Mouse (Mus musculus): ENCODE results near the gene Trappc6a.

DNA sequence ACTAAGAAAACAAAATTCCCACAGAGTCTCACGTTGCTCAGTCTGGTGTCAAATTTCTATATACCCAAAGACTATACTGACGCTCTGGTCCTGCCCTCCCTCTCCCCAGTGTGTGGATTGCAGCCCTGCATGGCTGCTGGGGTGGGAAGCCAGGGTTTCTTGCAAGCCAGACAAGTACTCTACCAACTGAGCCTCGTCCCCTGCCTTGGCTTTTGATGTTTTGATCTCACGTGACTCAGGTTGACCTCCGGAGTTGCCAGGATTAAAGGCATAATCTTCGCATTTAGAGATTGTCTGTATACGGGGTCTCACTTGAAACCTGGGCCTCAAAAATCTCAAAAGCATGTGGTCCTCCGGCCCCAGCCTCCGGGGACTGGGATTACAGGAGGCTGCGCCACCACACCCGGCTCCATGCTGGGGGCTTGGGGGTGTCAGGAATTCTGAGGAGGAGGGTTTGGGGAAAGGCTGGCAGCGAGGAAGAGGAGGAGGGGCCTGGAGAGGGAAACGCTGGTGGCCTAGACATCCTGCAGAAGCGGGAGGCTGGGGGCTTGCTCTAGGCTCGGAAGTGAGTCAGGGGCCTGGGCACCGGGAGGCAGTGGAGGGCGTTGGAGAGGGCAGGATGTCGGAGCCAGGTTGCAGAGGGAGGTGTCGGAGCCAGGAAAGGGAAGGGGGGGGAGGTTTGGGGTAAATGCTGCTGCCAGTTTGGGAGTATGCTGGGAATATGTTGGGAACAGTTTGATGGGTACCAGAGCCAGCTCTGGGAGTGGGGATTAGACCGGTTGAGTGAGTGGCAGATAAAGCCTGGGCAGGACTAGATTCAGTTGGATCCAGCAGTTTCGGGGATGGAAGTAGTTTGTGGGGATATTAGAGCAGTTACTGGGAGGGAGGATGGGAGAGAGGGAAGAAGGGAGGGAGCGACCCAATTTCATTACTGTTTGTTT is 43.6 kb upstream of the Trappc6a start:
- TF ChIP-seq CTCF (conservative IDR thresholded peaks at IDR 0.05; ENCODE audit: insufficient read depth, insufficient read length, low read depth, low read length) (no peak), POLR2A (IDR thresholded peaks at IDR 0.05; ENCODE audit: low read depth, low read length) (no peak)

Data from kidney, adult 2 months (tissue).